Mouse (Mus musculus) 416B (cell line): Measurements from ENCODE around the gene Nras.

Experiments
- DNase-seq: peaks from one replicate; pipeline ENCODE4 v3.0.0; 2011; ENCODE audit warnings: low read depth

Gene Nras

GRCm38 (mm10) chr3:103098662-103099061 lies 40.6 kb downstream of the Nras start:
- no peak for DNase-seq

GRCm38 (mm10) chr3:103099667-103100066 lies 41.6 kb downstream of the Nras start:
- peak; percentile 42 for DNase-seq

GRCm38 (mm10) chr3:103100735-103101134 lies 42.6 kb downstream of the Nras start:
- peak; percentile 49 for DNase-seq

- DNase-seq: peak; percentile 16
Measured at GRCm38 (mm10) chr3:103101194-103101593, 43.1 kb downstream of the Nras start.

GRCm38 (mm10) chr3:103101909-103102308 lies 43.8 kb downstream of the Nras start:
- DNase-seq: no peak

- no peak for DNase-seq
Measured at GRCm38 (mm10) chr3:103102454-103103390, 44.6 kb downstream of the Nras start, which contains the start of gene Dennd2c. Dennd2c (plus strand) TSS chr3:103102604.

GRCm38 (mm10) chr3:103107565-103108240 lies 49.6 kb downstream of the Nras start:
- no peak for DNase-seq

- peak; percentile 11 for DNase-seq
Measured at GRCm38 (mm10) chr3:103112216-103112615, 54.1 kb downstream of the Nras start.
